Mouse (Mus musculus) MEL (cell line): ENCODE results near the gene Nisch.

Experiments
- CTCF ChIP-seq, 3 experiments: IDR thresholded peaks in 2 of 3; conservative IDR thresholded peaks in 1 of 3; 2 replicates each; pipeline ENCODE4 v1.5.1; 2011 to 2012; ENCODE audit warnings: low read length in 3 of 3, low read depth in 2 of 3, mild to moderate bottlenecking in 2 of 3, improper control_type of control experiment in 1 of 3, inconsistent platforms in 1 of 3, mixed read lengths in 1 of 3, moderate library complexity in 1 of 3; ENCODE audit not compliant: control insufficient read depth in 1 of 3, insufficient read depth in 1 of 3, poor library complexity in 1 of 3, severe bottlenecking in 1 of 3
- ELF1 ChIP-seq: IDR thresholded peaks from 2 replicates; pipeline ENCODE4 v1.6.1; 2014; ENCODE audit warnings: low read depth, mild to moderate bottlenecking, inconsistent platforms, low read length, improper control_type of control experiment, moderate library complexity
- GABPA ChIP-seq: IDR thresholded peaks from 2 replicates; pipeline ENCODE4 v1.6.1; 2012; ENCODE audit warnings: low read depth, mild to moderate bottlenecking, inconsistent platforms, low read length, improper control_type of control experiment, moderate library complexity
- JUND ChIP-seq: IDR thresholded peaks from 2 replicates; pipeline ENCODE4 v1.6.1; 2011; ENCODE audit warnings: low read depth, mild to moderate bottlenecking, improper control_type of control experiment, low read length
- KAT2A ChIP-seq: conservative IDR thresholded peaks from 2 replicates; pipeline ENCODE4 v1.6.1; 2012; ENCODE audit warnings: low read depth, low read length, improper control_type of control experiment, inconsistent platforms
- MAFK ChIP-seq: IDR thresholded peaks from 2 replicates; pipeline ENCODE4 v1.6.1; 2011; ENCODE audit warnings: low read depth, mild to moderate bottlenecking, low read length, improper control_type of control experiment, borderline replicate concordance
- MXI1 ChIP-seq: IDR thresholded peaks from 2 replicates; pipeline ENCODE4 v1.6.1; 2011; ENCODE audit warnings: mild to moderate bottlenecking, low read depth, low read length, improper control_type of control experiment
- POLR2A ChIP-seq, 2 experiments: IDR thresholded peaks; 2 replicates each; pipeline ENCODE4 v1.6.1; 2011 to 2012; ENCODE audit warnings: low read length in 2 of 2, mild to moderate bottlenecking in 2 of 2, control low read depth in 1 of 2, improper control_type of control experiment in 1 of 2, low read depth in 1 of 2, moderate library complexity in 1 of 2; ENCODE audit not compliant: control insufficient read depth in 1 of 2, insufficient read depth in 1 of 2, poor library complexity in 1 of 2
- RAD21 ChIP-seq: IDR thresholded peaks from 2 replicates; pipeline ENCODE4 v1.6.1; 2011; ENCODE audit warnings: mild to moderate bottlenecking, low read depth, low read length, improper control_type of control experiment
- SIN3A ChIP-seq: IDR thresholded peaks from 2 replicates; pipeline ENCODE4 v1.6.1; 2012; ENCODE audit warnings: low read length, improper control_type of control experiment, inconsistent platforms
- TBP ChIP-seq: IDR thresholded peaks from 2 replicates; pipeline ENCODE4 v1.8.0; 2011; ENCODE audit warnings: low read depth, low read length, improper control_type of control experiment
- UBTF ChIP-seq: IDR thresholded peaks from 2 replicates; pipeline ENCODE4 v1.6.1; 2012; ENCODE audit warnings: low read depth, mild to moderate bottlenecking, inconsistent platforms, low read length, improper control_type of control experiment, moderate library complexity, borderline replicate concordance; ENCODE audit not compliant: insufficient read depth
- USF2 ChIP-seq, 2 experiments: IDR thresholded peaks; 2 replicates each; pipeline ENCODE4 v1.6.1; 2011 to 2012; ENCODE audit warnings: improper control_type of control experiment in 2 of 2, low read length in 2 of 2, borderline replicate concordance in 1 of 2, inconsistent platforms in 1 of 2, low read depth in 1 of 2, mild to moderate bottlenecking in 1 of 2; ENCODE audit not compliant: insufficient read depth in 1 of 2
- ZNF384 ChIP-seq: IDR thresholded peaks from 2 replicates; pipeline ENCODE4 v1.6.1; 2012; ENCODE audit warnings: low read depth, mild to moderate bottlenecking, inconsistent platforms, low read length, improper control_type of control experiment

DNA sequence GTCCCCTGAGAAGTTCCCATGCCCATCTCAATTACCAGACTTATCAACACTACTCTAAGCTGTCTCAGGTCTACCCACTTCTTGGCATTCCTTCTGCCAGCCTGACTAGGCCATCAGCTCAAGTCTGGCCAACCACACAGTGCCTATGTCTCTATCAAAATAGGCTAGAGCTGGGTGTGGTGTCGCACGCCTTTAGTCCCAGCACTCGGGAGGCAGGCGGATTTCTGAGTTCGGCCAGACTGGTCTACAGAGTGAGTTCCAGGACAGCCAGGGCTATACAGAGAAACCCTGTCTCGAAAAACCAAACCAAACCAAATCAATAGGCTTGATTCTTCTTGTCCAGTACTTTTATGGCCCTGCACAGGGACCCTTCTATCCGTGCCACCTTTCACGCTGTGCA lies 89.9 kb downstream of the Nisch start:
- TF ChIP-seq POLR2A (IDR thresholded peaks at IDR 0.05; ENCODE audit: control insufficient read depth in 1 of 2, insufficient read depth in 1 of 2, low read depth in 1 of 2, low read length in 2 of 2, poor library complexity in 1 of 2) (no peak), JUND (no peak), RAD21 (no peak), UBTF (no peak), CTCF (IDR thresholded peaks at IDR 0.05 in 2 of 3, conservative IDR thresholded peaks at IDR 0.05 in 1 of 3; ENCODE audit: control insufficient read depth in 1 of 3, insufficient read depth in 1 of 3, low read depth in 2 of 3, low read length in 3 of 3, poor library complexity in 1 of 3, severe bottlenecking in 1 of 3) (no peak), USF2 (IDR thresholded peaks at IDR 0.05; ENCODE audit: borderline replicate concordance in 1 of 2, insufficient read depth in 1 of 2, low read depth in 1 of 2, low read length in 2 of 2) (no peak), MAFK (no peak), MXI1 (no peak), SIN3A (no peak), ZNF384 (no peak), ELF1 (no peak), TBP (no peak), KAT2A (no peak), GABPA (no peak)
